Mouse (Mus musculus) neural tube, embryonic 11.5 days (tissue): ENCODE results near the gene Thsd4. TPM values are rescaled to one million over a fixed set of nuclear protein-coding genes. Genes with fewer than 3 reads are reported as not detected.
"Not testable (repeated sequence)": the region's sequence is repeated elsewhere in the genome, so short reads cannot be mapped to it uniquely, and the experiment has no call there.

Experiments
- ATAC-seq: fragments of 200-750 bp; cut with Nextera tagmentation; 2 replicates; pipeline ENCODE4 v1.8.0; 2017; ENCODE audit warnings: moderate number of reproducible peaks, mild to moderate bottlenecking, moderate TSS enrichment, moderate library complexity; ENCODE audit not compliant: insufficient read depth, low FRiP score, low TSS enrichment
- DNase-seq: peaks from one replicate; pipeline ENCODE4 v3.0.0-alpha.2; 2015; ENCODE audit warnings: low spot score
- H3K27ac ChIP-seq: fragments of 300-500 bp; sonication (generic); 2 replicates; pipeline ENCODE4 v1.5.1; 2014; ENCODE audit warnings: low read depth, mild to moderate bottlenecking, low read length
- H3K27me3 ChIP-seq: fragments of 300-500 bp; sonication (generic); 2 replicates; pipeline ENCODE4 v1.6.1; 2014; ENCODE audit warnings: mild to moderate bottlenecking, low read length, mixed read lengths; ENCODE audit not compliant: control insufficient read depth, insufficient read depth
- H3K36me3 ChIP-seq: fragments of 300-500 bp; sonication (generic); 2 replicates; pipeline ENCODE4 v1.6.1; 2014; ENCODE audit warnings: mild to moderate bottlenecking, low read length, moderate library complexity, mixed read lengths; ENCODE audit not compliant: control insufficient read depth, insufficient read depth
- H3K4me1 ChIP-seq: fragments of 300-500 bp; sonication (generic); 2 replicates; pipeline ENCODE4 v1.6.1; 2014; ENCODE audit warnings: low read length, mixed read lengths; ENCODE audit not compliant: control insufficient read depth, insufficient read depth
- H3K4me2 ChIP-seq: fragments of 300-500 bp; sonication (generic); 2 replicates; pipeline ENCODE4 v1.6.1; 2014; ENCODE audit warnings: low read depth, mild to moderate bottlenecking, moderate library complexity
- H3K4me3 ChIP-seq: fragments of 300-500 bp; sonication (generic); 2 replicates; pipeline ENCODE4 v1.5.1; 2014; ENCODE audit warnings: low read depth, low read length
- H3K9ac ChIP-seq: fragments of 300-500 bp; sonication (generic); 2 replicates; pipeline ENCODE4 v1.6.1; 2014; ENCODE audit warnings: mild to moderate bottlenecking, low read length
- H3K9me3 ChIP-seq: fragments of 300-500 bp; sonication (generic); 2 replicates; pipeline ENCODE4 v1.6.1; 2016; ENCODE audit warnings: low read length; ENCODE audit not compliant: control insufficient read depth
- WGBS: fragments of 180-500 bp; shearing (Covaris S2); extraction: QIAGEN DNeasy Blood & Tissue Kit; methylation state at CpG from one replicate; pipeline ENCODE4 v1.1.7; 2014; 5-methylcytosine and 5-hydroxymethylcytosine counted together
- polyA plus RNA-seq: library from polyadenylated mRNA; unstranded; fragments of >200 nt; fragmentation: Nextera tagmentation; extraction: Ambion mirVana; gene quantifications from 2 replicates; pipeline ENCODE4 v1.2.1, GENCODE M21; 2014

Thsd4 gene
- polyA plus RNA-seq, 1 experiment from 2014 or later: 5.4 TPM

DNA sequence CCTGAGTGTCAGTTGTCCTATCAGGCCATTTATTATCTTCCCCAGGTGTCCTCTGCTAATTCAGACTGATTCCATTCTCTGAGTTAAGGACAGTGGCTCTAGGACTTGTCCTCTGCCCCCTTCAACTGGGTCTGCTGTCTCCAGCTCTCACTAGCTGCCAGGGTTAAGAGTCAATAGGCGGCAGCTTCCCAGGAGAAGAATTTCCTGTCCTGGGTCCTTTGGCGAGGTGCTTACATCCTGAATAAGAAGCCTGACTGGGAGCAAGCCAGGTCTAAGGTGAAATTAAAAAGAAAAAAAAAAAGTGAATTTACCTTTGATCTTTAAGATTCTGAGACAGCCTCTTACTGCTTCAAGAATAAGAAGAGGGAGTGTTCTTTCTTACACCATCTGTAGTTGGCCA, 582.2 kb downstream of the Thsd4 start:
- Histone ChIP-seq H3K4me2 (no peak overlapping the region), H3K36me3 (no peaks in the 10 kb centered on the region), H3K9ac (no peak overlapping the region), H3K27ac (no peak overlapping the region), H3K4me1 (no peaks in the 10 kb centered on the region), H3K9me3 (no peaks in the 10 kb centered on the region), H3K27me3 (no peaks in the 10 kb centered on the region), H3K4me3 (no peak overlapping the region)
- ATAC-seq (no peak), DNase-seq (no peak)
- WGBS: 58% methylated on average over 2 of the region's 2 CpGs

- WGBS: 80% methylated on average over 8 of the region's 8 CpGs
- DNase-seq: no peak
Measured at GRCm38 (mm10) chr9:59938529-59938928, 583.3 kb downstream of the Thsd4 start.

GRCm38 (mm10) chr9:59935866-59936265, 586.0 kb downstream of the Thsd4 start:
- DNase-seq, H3K4me1 ChIP-seq, H3K4me3 ChIP-seq, ATAC-seq, H3K27me3 ChIP-seq, H3K9ac ChIP-seq, H3K4me2 ChIP-seq, H3K36me3 ChIP-seq, H3K9me3 ChIP-seq, H3K27ac ChIP-seq: not testable (repeated sequence)
- 88% methylated on average over 8 of the region's 8 CpGs for WGBS

More at GRCm38 (mm10) chr9:59938529-59938928, 583.3 kb downstream of the Thsd4 start:
- no peaks in the 10 kb centered on the region for H3K36me3 ChIP-seq
- no peaks in the 10 kb centered on the region for H3K9me3 ChIP-seq
- no peak overlapping the region for H3K9ac ChIP-seq
- H3K27me3 ChIP-seq: no peaks in the 10 kb centered on the region
- H3K4me2 ChIP-seq: no peak overlapping the region
- H3K27ac ChIP-seq: no peak overlapping the region
- no peak for ATAC-seq
- H3K4me3 ChIP-seq: no peak overlapping the region
- H3K4me1 ChIP-seq: no peaks in the 10 kb centered on the region

DNA sequence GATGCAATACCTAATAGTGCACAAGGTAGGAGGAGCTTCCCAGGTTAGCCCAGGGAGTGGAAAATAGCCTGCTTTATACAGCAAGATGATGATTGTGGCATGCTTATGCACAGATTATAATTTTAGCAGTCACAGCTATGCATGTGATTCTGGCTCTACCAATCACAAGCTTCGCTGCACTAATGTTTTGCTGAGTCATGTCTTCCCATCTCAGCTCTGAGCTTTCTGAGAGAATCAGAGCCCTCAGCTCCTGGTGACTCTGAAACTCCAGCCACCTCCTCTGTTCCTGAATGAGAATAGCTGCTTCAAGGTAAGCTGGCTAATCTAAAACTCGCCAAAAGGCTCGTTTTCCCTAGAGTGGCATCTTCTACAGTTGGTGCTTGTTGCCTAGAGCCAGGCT, 591.6 kb downstream of the Thsd4 start:
- Histone ChIP-seq H3K4me1 (no peaks in the 10 kb centered on the region), H3K36me3 (no peaks in the 10 kb centered on the region), H3K4me2 (no peak overlapping the region), H3K9me3 (no peaks in the 10 kb centered on the region), H3K4me3 (no peak overlapping the region), H3K27me3 (no peaks in the 10 kb centered on the region), H3K9ac (no peak overlapping the region), H3K27ac (no peak overlapping the region)
- ATAC-seq (no peak), DNase-seq (no peak)
- WGBS: 85% methylated on average over 3 of the region's 3 CpGs

Other genes with a start within 250 kb of the Thsd4 start
- gene Lrrc49, start 166.1 kb upstream of the Thsd4 start, polyA plus RNA-seq: 45.7 and 47.9 TPM in 2 replicates
- 2.4 and 3.0 TPM in 2 replicates for gene Larp6, start 190.9 kb upstream of the Thsd4 start, polyA plus RNA-seq